Mouse (Mus musculus) G1E (cell line): ENCODE measurements at regions not wholly inside any gene's neighbourhood (a gene's known extent, or its start where the extent isn't known, plus 50 kb on each side); places are given as distances from the start of the nearest gene placed in this dataset.

Experiments used
- ATAC-seq: 2 replicates; pipeline ENCODE4 v1.8.0; 2016; ENCODE audit warnings: mild to moderate bottlenecking; ENCODE audit not compliant: insufficient number of reproducible peaks, poor library complexity, low FRiP score, severe bottlenecking; ENCODE audit errors: extremely low read depth
- DNase-seq: peaks from one replicate; pipeline ENCODE4 v3.0.0; 2012; ENCODE audit warnings: low spot score
- H3K27me3 ChIP-seq: 2 replicates; pipeline ENCODE4 v1.6.1; 2012; ENCODE audit warnings: mild to moderate bottlenecking, low read length, inconsistent platforms; ENCODE audit not compliant: insufficient read depth
- H3K36me3 ChIP-seq: replicated peaks from 2 replicates; pipeline ENCODE3; 2012; ENCODE audit warnings: mild to moderate bottlenecking, inconsistent platforms
- H3K4me1 ChIP-seq: 2 replicates; pipeline ENCODE4 v1.6.1; 2012; ENCODE audit warnings: low read depth, low read length, inconsistent platforms, mixed read lengths; ENCODE audit not compliant: insufficient read depth
- H3K4me3 ChIP-seq: 2 replicates; pipeline ENCODE4 v1.5.1; 2012; ENCODE audit warnings: low read depth, mild to moderate bottlenecking, inconsistent platforms, low read length, moderate library complexity, mixed read lengths
- H3K9me3 ChIP-seq: replicated peaks from 2 replicates; pipeline ENCODE4 v1.6.1; 2012; ENCODE audit warnings: inconsistent platforms
- CTCF ChIP-seq: IDR thresholded peaks from 2 replicates; pipeline ENCODE4 v1.5.1; 2012; ENCODE audit warnings: low read depth, low read length, inconsistent platforms, mixed read lengths
- GATA1 ChIP-seq: IDR thresholded peaks from 2 replicates; pipeline ENCODE4 v1.6.1; 2012; ENCODE audit warnings: borderline replicate concordance, low read length, inconsistent platforms, mixed read lengths
- GATA2 ChIP-seq: IDR thresholded peaks from 2 replicates; pipeline ENCODE4 v1.6.1; 2012; ENCODE audit warnings: low read depth, low read length, inconsistent platforms, borderline replicate concordance
- POLR2AphosphoS5 ChIP-seq: IDR thresholded peaks from 2 replicates; pipeline ENCODE4 v1.6.1; 2012; ENCODE audit warnings: low read depth, low read length, inconsistent platforms; ENCODE audit not compliant: insufficient replicate concordance
- TAL1 ChIP-seq: conservative IDR thresholded peaks from 2 replicates; pipeline ENCODE4 v1.6.1; 2012; ENCODE audit warnings: low read depth, low read length, inconsistent platforms, mixed read lengths

- DNase-seq: no peak
- no peaks in the 10 kb centered on the region for H3K36me3 ChIP-seq
These were observed 585.9 kb downstream of the Lmo4 start for GRCm38 (mm10) chr3:143619125-143619524.

DNA sequence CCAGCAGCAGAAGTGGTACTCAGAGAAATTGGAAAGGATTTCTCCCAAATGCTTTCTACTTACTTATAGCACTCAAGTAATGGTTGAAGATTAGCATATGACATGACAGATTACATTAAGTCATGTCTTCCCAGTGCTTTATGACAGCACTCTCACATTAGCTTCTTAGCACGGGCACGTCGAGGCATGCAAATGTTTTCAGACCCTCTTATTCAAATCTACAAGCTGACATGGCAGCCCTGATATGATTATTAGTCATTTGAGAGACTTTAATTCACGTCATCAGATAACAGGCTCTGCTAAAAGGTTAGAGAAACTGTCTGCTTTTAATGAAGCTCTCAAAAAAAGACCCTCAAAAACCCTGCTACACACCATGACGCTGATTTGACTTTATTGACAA is 590.1 kb downstream of the Lmo4 start:
- H3K27me3 ChIP-seq: no peaks in the 10 kb centered on the region
- H3K36me3 ChIP-seq: no peaks in the 10 kb centered on the region
- no peak overlapping the region for H3K4me3 ChIP-seq
- ATAC-seq (no peak), DNase-seq (no peak)
- H3K4me1 ChIP-seq: no peaks in the 10 kb centered on the region
- peaks cover 18% of the 10 kb centered on the region for H3K9me3 ChIP-seq
- no peak for TF ChIP-seq GATA1
- no peak for TF ChIP-seq CTCF
- no peak for TF ChIP-seq GATA2

More at GRCm38 (mm10) chr3:143619125-143619524, 585.9 kb downstream of the Lmo4 start:
- ATAC-seq: no peak
- no peaks in the 10 kb centered on the region for H3K27me3 ChIP-seq
- peaks cover 19% of the 10 kb centered on the region for H3K9me3 ChIP-seq
- TF ChIP-seq GATA2: no peak
- TF ChIP-seq GATA1: no peak
- TF ChIP-seq TAL1: no peak
- TF ChIP-seq CTCF: no peak
- H3K4me3 ChIP-seq: no peak overlapping the region
- H3K4me1 ChIP-seq: no peaks in the 10 kb centered on the region

DNA sequence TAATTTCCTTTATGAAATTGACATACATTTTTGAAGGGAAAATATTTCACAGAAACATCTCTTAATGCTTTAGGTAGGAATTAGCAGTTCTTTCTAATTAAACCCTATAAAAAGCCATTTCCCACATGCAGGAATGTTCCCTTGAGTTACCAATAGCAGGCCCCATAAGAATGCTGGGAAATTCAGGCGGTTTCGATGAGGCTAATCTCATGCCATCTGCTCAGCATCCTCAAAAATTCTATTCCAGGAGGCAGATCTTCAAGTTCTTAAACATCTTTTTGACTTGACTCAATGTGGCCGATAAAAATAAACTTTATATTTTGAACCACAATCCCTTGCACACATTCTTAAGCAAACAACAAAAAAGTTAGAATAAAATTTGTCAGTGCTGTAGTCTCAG is 591.0 kb downstream of the Lmo4 start:
- H3K36me3 ChIP-seq: no peaks in the 10 kb centered on the region
- TF ChIP-seq POLR2AphosphoS5: no peak
- TF ChIP-seq TAL1: no peak
- no peak for TF ChIP-seq CTCF
- H3K27me3 ChIP-seq: no peaks in the 10 kb centered on the region
- peaks cover 13% of the 10 kb centered on the region for H3K9me3 ChIP-seq
- H3K4me3 ChIP-seq: no peak overlapping the region
- ATAC-seq (no peak), DNase-seq (no peak)
- H3K4me1 ChIP-seq: no peaks in the 10 kb centered on the region

GRCm38 (mm10) chr3:143609673-143610072 is 595.3 kb downstream of the Lmo4 start:
- TF ChIP-seq GATA1: no peak
- no peak for TF ChIP-seq CTCF
- no peak for TF ChIP-seq GATA2
- no peak for TF ChIP-seq POLR2AphosphoS5
- no peak for TF ChIP-seq TAL1
- H3K9me3 ChIP-seq: peaks cover 5% of the 10 kb centered on the region
- no peak overlapping the region for H3K4me3 ChIP-seq
- no peak for DNase-seq
- ATAC-seq: no peak
- H3K27me3 ChIP-seq: no peaks in the 10 kb centered on the region
- no peaks in the 10 kb centered on the region for H3K4me1 ChIP-seq
- H3K36me3 ChIP-seq: no peaks in the 10 kb centered on the region

GRCm38 (mm10) chr3:143599120-143599519 is 605.9 kb downstream of the Lmo4 start:
- Histone ChIP-seq H3K4me3 (no peak overlapping the region), H3K4me1 (no peaks in the 10 kb centered on the region), H3K27me3 (no peaks in the 10 kb centered on the region), H3K36me3 (no peaks in the 10 kb centered on the region), H3K9me3 (peaks cover 26% of the 10 kb centered on the region)
- no peak for TF ChIP-seq GATA2
- TF ChIP-seq CTCF: no peak
- TF ChIP-seq POLR2AphosphoS5: no peak
- no peak for TF ChIP-seq TAL1
- TF ChIP-seq GATA1: no peak
- DNase-seq: no peak
- no peak for ATAC-seq

GRCm38 (mm10) chr3:143596949-143597593 is 607.9 kb downstream of the Lmo4 start:
- H3K27me3 ChIP-seq: no peaks in the 10 kb centered on the region
- no peak for DNase-seq
- H3K9me3 ChIP-seq: peaks cover 32% of the 10 kb centered on the region
- H3K4me1 ChIP-seq: no peaks in the 10 kb centered on the region
- H3K4me3 ChIP-seq: no peak overlapping the region
- TF ChIP-seq CTCF (no peak), TAL1 (no peak), GATA1 (no peak), GATA2 (no peak), POLR2AphosphoS5 (no peak)
- H3K36me3 ChIP-seq: no peaks in the 10 kb centered on the region
- ATAC-seq: no peak
